Mouse (Mus musculus): ENCODE measurements around the gene Gm4791.

Gm4791 gene

DNA sequence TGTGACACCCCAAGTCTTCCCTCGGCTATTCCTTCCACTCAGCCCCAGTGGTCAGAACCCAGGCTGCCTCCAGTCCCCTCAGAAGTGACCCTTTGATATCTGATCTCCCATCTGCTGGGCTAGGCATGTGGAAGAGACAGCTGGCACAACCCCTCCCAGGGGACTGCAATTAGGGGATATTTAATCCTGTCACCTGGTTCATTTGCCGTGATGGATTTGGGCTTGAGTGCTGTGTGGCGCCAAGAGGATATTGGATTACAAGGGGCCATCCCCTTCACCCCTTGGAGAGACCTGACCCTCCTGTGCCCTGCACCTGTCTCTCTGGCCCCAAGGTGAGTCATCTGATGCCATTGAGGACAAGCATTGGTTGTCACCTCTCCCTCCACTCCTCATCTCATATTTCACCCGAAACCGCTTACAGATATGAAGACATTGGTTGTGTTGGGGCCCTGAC is at the start of gene Gm4791:
TSS of gene Gm4791 (plus strand) at position 404 of the 454 bp plus-strand sequence.
- in situ Hi-C loops (cut with MboI, MseI), result no loop called here

DNA sequence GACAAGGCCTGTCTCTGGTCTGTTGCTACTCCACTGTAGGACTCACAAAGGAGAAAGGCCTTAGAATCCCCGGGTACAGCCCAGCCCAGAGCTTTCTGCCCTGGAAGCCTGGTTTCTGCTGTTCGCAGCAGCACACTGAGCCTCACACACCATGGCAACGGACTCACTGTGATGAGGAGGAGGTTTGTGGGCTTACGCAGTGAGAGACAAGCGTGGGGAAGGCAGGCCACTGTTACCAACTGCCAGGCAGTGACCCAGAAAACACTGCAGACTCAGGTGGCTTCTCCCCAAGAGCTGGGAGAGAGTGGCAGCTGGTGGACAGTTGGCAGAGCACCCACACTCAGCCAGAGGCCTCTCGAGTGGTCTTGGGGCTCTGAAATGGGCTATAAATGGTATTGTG is 42.3 kb upstream of the Gm4791 start:
- in situ Hi-C loops (cut with MboI, MseI), result no loop called here

DNA sequence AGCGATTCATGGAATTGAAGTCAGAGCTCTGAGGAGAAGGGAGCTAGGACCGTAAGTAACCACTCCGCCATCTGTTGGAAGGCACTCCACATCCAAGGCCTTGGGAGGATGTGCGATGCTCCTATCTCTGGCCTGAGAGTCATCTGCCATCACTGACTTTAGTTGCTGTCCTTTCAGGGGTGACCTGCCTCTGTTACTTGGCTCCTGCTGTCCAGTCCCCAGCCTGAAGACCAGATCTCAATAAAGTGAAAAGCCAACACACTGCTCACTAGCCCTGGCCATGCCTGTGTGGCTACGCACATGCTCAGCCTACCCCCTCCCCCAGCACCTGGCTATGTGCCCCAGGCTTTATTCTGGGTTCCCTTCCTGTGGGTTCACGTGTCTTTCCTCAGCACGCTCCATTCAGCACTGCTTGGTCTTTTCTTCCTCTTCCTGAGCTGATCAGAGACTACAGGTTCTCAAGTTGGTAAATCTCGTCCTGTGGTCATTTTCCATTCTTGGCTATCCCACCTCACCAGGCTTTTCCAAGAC is 41.1 kb upstream of the Gm4791 start:
- in situ Hi-C loops (cut with MboI, MseI), result no loop called here

GRCm38 (mm10) chr9:46966028-46966427 is 32.5 kb upstream of the Gm4791 start:
- in situ Hi-C loops (cut with MboI, MseI), result no loop called here

DNA sequence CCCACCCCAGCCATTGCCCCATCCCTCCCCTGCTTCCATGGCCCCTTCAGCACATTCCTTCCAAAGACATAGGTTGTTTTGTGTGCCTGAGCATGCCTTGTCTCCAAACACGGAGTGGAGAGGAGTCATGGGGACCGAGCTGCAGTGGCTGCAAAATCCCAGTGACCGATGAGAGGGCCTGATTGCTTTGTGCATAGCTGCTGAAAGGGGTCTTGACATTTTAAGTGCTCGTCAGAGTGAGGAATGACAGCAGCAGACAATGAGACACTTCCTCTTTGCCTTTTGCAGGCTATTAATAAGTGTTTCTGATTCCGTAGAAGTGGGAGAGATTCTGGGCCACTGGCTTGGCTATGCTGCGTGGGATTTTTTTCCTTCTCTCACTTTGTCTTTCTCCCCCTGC is 29.6 kb upstream of the Gm4791 start:
- in situ Hi-C loops (cut with MboI, MseI), result no loop called here

- in situ Hi-C loops (cut with MboI, MseI), result no loop called here
Observed at GRCm38 (mm10) chr9:46969406-46969805, 29.1 kb upstream of the Gm4791 start.

- in situ Hi-C loops (cut with MboI, MseI), result no loop called here
Observed at GRCm38 (mm10) chr9:46978806-46979205, 19.7 kb upstream of the Gm4791 start.

GRCm38 (mm10) chr9:46980111-46980510 is 18.4 kb upstream of the Gm4791 start:
- in situ Hi-C loops (cut with MboI, MseI), result no loop called here

GRCm38 (mm10) chr9:46983471-46983870 is 15.1 kb upstream of the Gm4791 start:
- in situ Hi-C loops (cut with MboI, MseI), result no loop called here

DNA sequence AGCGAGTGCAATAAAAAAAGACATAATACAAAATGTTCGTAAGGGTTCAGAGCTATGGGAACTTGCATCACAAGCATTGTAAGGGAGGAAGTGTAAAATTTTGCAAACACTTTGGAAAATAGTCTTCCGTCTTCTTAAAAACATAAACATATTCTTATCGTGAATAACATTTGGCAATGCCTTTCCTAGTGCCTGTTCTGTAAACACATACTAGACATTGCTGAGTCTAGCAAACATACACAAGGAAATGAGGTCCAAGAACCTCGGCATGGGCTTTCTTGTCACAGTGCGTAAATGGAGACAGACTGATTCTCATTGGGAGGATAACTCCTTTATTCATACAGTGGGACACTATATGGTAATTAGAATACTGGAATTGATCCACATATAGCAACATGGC is 43.0 kb downstream of the Gm4791 start:
- in situ Hi-C loops (cut with MboI, MseI), result no loop called here
